Mouse (Mus musculus) stomach, embryonic 15.5 days (tissue): ENCODE results near the gene Tbc1d9b. TPM values are rescaled to one million over a fixed set of nuclear protein-coding genes. Genes with fewer than 3 reads are reported as not detected.

Experiments
- ATAC-seq: fragments of 200-750 bp; cut with Nextera tagmentation; 2 replicates; pipeline ENCODE4 v1.8.0; 2017; ENCODE audit warnings: low read depth, moderate number of reproducible peaks, moderate TSS enrichment; ENCODE audit not compliant: insufficient read depth, low FRiP score
- H3K27ac ChIP-seq: fragments of 300-500 bp; sonication (generic); 2 replicates; pipeline ENCODE4 v1.5.1; 2015; ENCODE audit warnings: mild to moderate bottlenecking, inconsistent platforms
- H3K27me3 ChIP-seq: fragments of 300-500 bp; sonication (generic); replicated peaks from 2 replicates; pipeline ENCODE4 v1.6.1; 2015; ENCODE audit warnings: inconsistent platforms
- H3K36me3 ChIP-seq: fragments of 300-500 bp; sonication (generic); 2 replicates; pipeline ENCODE4 v1.6.1; 2015; ENCODE audit warnings: inconsistent platforms
- H3K4me1 ChIP-seq: fragments of 300-500 bp; sonication (generic); 2 replicates; pipeline ENCODE4 v1.6.1; 2015; ENCODE audit warnings: inconsistent platforms
- H3K4me2 ChIP-seq: fragments of 300-500 bp; sonication (generic); 2 replicates; pipeline ENCODE4 v1.6.1; 2015; ENCODE audit warnings: mild to moderate bottlenecking, inconsistent platforms
- H3K4me3 ChIP-seq: fragments of 300-500 bp; sonication (generic); replicated peaks from 2 replicates; pipeline ENCODE4 v1.5.1; 2015; ENCODE audit warnings: inconsistent platforms
- H3K9ac ChIP-seq: fragments of 300-500 bp; sonication (generic); 2 replicates; pipeline ENCODE4 v1.6.1; 2015; ENCODE audit warnings: inconsistent platforms
- H3K9me3 ChIP-seq: fragments of 300-500 bp; sonication (generic); 2 replicates; pipeline ENCODE4 v1.6.1; 2016; ENCODE audit warnings: inconsistent platforms
- WGBS: fragments of 180-500 bp; shearing (Covaris S2); methylation state at CpG from one replicate; pipeline ENCODE4 v1.1.7; 2015; 5-methylcytosine and 5-hydroxymethylcytosine counted together
- polyA plus RNA-seq: library from polyadenylated mRNA; unstranded; fragments of >200 nt; fragmentation: Nextera tagmentation; extraction: Ambion mirVana; gene quantifications from 2 replicates; pipeline ENCODE4 v1.2.1, GENCODE M21; 2015

Gene Tbc1d9b
- polyA plus RNA-seq, 1 experiment from 2014 or later: 33.4 TPM

GRCm38 (mm10) chr11:50145529-50145928 lies 14.3 kb downstream of the Tbc1d9b start:
- Histone ChIP-seq H3K4me3 (no peak overlapping the region), H3K9ac (no peak overlapping the region), H3K4me2 (no peak overlapping the region), H3K9me3 (no peaks in the 10 kb centered on the region), H3K27ac (no peak overlapping the region), H3K4me1 (no peaks in the 10 kb centered on the region), H3K27me3 (no peaks in the 10 kb centered on the region), H3K36me3 (peaks cover 59% of the 10 kb centered on the region)
- WGBS: 90% methylated on average over 3 of the region's 3 CpGs
- no peak for ATAC-seq

GRCm38 (mm10) chr11:50146121-50146520 lies 14.9 kb downstream of the Tbc1d9b start:
- Histone ChIP-seq H3K4me2 (no peak overlapping the region), H3K27ac (no peak overlapping the region), H3K4me1 (no peaks in the 10 kb centered on the region), H3K4me3 (no peak overlapping the region), H3K9me3 (no peaks in the 10 kb centered on the region), H3K27me3 (no peaks in the 10 kb centered on the region), H3K9ac (no peak overlapping the region), H3K36me3 (peaks cover 56% of the 10 kb centered on the region)
- WGBS: 94% methylated on average over 13 of the region's 13 CpGs
- no peak for ATAC-seq

DNA sequence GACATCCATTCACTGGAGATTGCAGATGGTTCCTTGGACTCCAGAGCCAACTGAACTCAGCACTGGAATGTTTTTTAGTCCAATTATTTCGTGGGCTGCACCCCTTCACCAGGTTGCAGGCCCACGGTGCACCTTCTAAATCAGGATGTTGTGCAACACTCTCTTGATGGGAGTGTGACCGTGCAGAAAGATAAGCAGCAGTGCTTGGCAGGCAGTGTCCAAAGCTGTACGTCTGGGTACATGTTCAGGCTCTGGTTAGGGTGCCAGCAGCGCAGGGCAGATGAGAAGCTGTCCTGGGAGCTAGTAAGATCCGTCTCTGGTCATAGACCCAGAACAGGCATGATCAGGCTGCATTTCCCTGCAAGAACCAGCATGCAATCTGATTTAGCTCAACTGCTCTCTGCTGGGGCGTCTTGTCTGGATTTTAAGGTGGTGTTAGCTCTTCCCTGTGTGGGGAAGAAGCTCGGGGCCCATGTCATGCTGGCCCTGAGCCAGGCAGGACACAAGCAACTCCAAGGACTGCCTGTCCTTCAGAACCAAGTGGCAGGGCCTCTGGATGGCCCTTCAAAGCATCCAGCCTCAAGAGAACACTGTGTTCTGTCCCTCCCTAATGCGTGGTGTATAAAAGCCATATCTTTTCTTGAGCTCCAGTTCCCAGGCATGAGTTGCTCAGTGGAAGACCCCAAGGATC lies 16.2 kb downstream of the Tbc1d9b start:
- no peak overlapping the region for H3K4me3 ChIP-seq
- H3K27me3 ChIP-seq: no peaks in the 10 kb centered on the region
- 82% methylated on average over 9 of the region's 9 CpGs for WGBS
- ATAC-seq: no peak
- no peak overlapping the region for H3K27ac ChIP-seq
- no peak overlapping the region for H3K4me2 ChIP-seq
- H3K36me3 ChIP-seq: peaks cover 59% of the 10 kb centered on the region
- no peaks in the 10 kb centered on the region for H3K9me3 ChIP-seq
- H3K4me1 ChIP-seq: no peaks in the 10 kb centered on the region
- H3K9ac ChIP-seq: no peak overlapping the region

GRCm38 (mm10) chr11:50147958-50148476 lies 16.8 kb downstream of the Tbc1d9b start:
- H3K4me1 ChIP-seq: no peaks in the 10 kb centered on the region
- WGBS: 92% methylated on average over 11 of the region's 11 CpGs
- H3K27me3 ChIP-seq: no peaks in the 10 kb centered on the region
- H3K27ac ChIP-seq: no peak overlapping the region
- H3K4me3 ChIP-seq: no peak overlapping the region
- peaks cover 62% of the 10 kb centered on the region for H3K36me3 ChIP-seq
- no peaks in the 10 kb centered on the region for H3K9me3 ChIP-seq
- H3K9ac ChIP-seq: no peak overlapping the region
- no peak for ATAC-seq
- no peak overlapping the region for H3K4me2 ChIP-seq

GRCm38 (mm10) chr11:50149200-50149599 lies 18.0 kb downstream of the Tbc1d9b start:
- Histone ChIP-seq H3K4me1 (no peaks in the 10 kb centered on the region), H3K9ac (no peak overlapping the region), H3K27me3 (no peaks in the 10 kb centered on the region), H3K36me3 (peaks cover 67% of the 10 kb centered on the region), H3K4me3 (no peak overlapping the region), H3K4me2 (no peak overlapping the region), H3K9me3 (no peaks in the 10 kb centered on the region), H3K27ac (no peak overlapping the region)
- ATAC-seq: no peak
- WGBS: 80% methylated on average over 7 of the region's 7 CpGs

DNA sequence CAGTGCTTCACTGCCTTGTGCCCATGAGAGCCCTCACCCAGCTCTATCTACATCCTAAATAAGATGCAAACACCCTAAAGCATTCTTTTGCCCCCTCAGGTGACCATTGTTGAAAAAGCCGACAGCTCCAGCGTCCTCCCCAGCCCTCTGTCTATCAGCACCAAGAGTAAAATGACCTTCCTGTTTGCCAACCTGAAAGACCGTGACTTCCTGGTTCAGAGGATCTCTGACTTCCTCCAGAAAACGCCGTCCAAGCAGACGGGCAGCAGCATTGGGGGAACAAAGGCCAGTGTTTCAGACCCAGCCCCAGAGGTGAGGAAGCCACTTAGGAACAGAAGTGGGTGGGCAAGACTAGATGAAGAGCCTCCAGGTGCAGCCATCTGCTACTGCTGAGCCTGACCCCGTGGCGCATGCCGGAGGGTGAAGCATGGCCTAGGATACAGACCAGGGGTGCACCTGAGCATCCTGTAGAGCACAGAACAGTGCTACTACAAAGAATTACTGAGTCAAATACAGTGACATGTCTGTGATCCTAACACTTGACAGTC lies 18.5 kb downstream of the Tbc1d9b start:
- Histone ChIP-seq H3K27me3 (no peaks in the 10 kb centered on the region), H3K4me3 (no peak overlapping the region), H3K4me2 (no peak overlapping the region), H3K9me3 (no peaks in the 10 kb centered on the region), H3K4me1 (no peaks in the 10 kb centered on the region), H3K27ac (no peak overlapping the region), H3K9ac (no peak overlapping the region), H3K36me3 (peaks cover 71% of the 10 kb centered on the region)
- ATAC-seq: no peak
- 85% methylated on average over 9 of the region's 9 CpGs for WGBS

DNA sequence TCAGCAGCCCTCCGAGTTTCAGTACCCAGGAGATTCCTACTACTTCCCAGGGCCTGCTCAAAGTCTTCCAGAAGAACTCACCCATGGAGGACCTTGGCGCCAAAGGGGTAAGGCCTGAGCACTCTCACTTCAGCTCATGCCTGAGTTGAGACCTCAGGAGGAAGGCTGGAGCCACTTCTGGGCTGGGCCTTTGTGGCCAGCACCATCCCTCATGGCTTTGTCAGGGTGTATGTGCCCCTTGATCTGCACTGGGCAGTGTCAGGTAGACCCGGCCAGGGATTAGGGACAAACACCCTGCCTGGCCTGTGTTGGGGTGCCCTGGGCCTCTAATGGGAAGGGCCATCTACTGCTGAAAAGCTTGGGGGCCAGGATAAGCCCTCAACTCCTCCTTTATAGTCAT lies 20.2 kb downstream of the Tbc1d9b start:
- Histone ChIP-seq H3K9me3 (no peaks in the 10 kb centered on the region), H3K9ac (no peak overlapping the region), H3K27ac (no peak overlapping the region), H3K27me3 (no peaks in the 10 kb centered on the region), H3K4me2 (no peak overlapping the region), H3K4me1 (no peaks in the 10 kb centered on the region), H3K36me3 (peaks cover 69% of the 10 kb centered on the region), H3K4me3 (no peak overlapping the region)
- WGBS: 84% methylated on average over 3 of the region's 3 CpGs
- ATAC-seq: no peak

- H3K4me3 ChIP-seq: no peak overlapping the region
- H3K36me3 ChIP-seq: peaks cover 71% of the 10 kb centered on the region
- H3K27me3 ChIP-seq: no peaks in the 10 kb centered on the region
- 71% methylated on average over 9 of the region's 9 CpGs for WGBS
- H3K9me3 ChIP-seq: no peaks in the 10 kb centered on the region
- ATAC-seq: no peak
- H3K9ac ChIP-seq: no peak overlapping the region
- H3K4me2 ChIP-seq: no peak overlapping the region
- no peak overlapping the region for H3K27ac ChIP-seq
- H3K4me1 ChIP-seq: no peaks in the 10 kb centered on the region
These were observed 23.0 kb downstream of the Tbc1d9b start for GRCm38 (mm10) chr11:50154166-50154565.

- no peak for ATAC-seq
- Histone ChIP-seq H3K27me3 (no peaks in the 10 kb centered on the region), H3K36me3 (peaks cover 67% of the 10 kb centered on the region), H3K4me2 (no peak overlapping the region), H3K9ac (no peak overlapping the region), H3K4me1 (no peaks in the 10 kb centered on the region), H3K4me3 (no peak overlapping the region), H3K27ac (no peak overlapping the region), H3K9me3 (no peaks in the 10 kb centered on the region)
- 82% methylated on average over 12 of the region's 12 CpGs for WGBS
These were observed 23.8 kb downstream of the Tbc1d9b start for GRCm38 (mm10) chr11:50154777-50155520.

- 84% methylated on average over 2 of the region's 2 CpGs for WGBS
- no peak overlapping the region for H3K27ac ChIP-seq
- no peaks in the 10 kb centered on the region for H3K9me3 ChIP-seq
- no peak for ATAC-seq
- no peak overlapping the region for H3K4me3 ChIP-seq
- no peaks in the 10 kb centered on the region for H3K4me1 ChIP-seq
- H3K27me3 ChIP-seq: no peaks in the 10 kb centered on the region
- no peak overlapping the region for H3K4me2 ChIP-seq
- H3K36me3 ChIP-seq: peaks cover 66% of the 10 kb centered on the region
- no peak overlapping the region for H3K9ac ChIP-seq
These were observed 24.6 kb downstream of the Tbc1d9b start for GRCm38 (mm10) chr11:50155785-50156184.

DNA sequence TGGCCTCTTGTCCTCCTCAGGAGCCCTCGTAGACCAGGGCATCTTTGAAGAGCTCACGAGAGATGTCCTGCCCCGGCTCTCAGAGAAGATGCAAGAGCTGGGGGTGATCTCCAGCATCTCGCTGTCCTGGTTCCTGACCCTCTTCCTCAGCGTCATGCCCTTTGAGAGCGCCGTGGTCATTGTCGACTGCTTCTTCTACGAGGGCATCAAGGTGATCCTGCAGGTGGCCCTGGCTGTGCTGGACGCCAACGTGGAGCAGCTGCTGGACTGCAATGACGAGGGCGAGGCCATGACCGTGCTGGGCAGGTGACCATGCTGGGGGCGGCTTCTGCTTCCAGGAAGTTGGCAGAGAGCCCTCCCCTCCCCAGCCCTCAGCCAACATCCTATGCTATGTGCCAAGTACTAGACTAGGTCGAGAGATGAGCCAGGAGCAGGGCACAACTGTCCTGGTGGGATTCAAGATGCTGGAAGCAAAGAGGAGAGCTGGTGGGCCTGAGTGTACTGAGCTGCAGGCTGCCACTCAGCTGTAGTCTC lies 25.6 kb downstream of the Tbc1d9b start:
- H3K9ac ChIP-seq: no peak overlapping the region
- H3K27ac ChIP-seq: no peak overlapping the region
- no peak for ATAC-seq
- no peaks in the 10 kb centered on the region for H3K9me3 ChIP-seq
- H3K4me2 ChIP-seq: no peak overlapping the region
- 93% methylated on average over 16 of the region's 16 CpGs for WGBS
- no peaks in the 10 kb centered on the region for H3K4me1 ChIP-seq
- no peaks in the 10 kb centered on the region for H3K27me3 ChIP-seq
- H3K4me3 ChIP-seq: no peak overlapping the region
- peaks cover 57% of the 10 kb centered on the region for H3K36me3 ChIP-seq

DNA sequence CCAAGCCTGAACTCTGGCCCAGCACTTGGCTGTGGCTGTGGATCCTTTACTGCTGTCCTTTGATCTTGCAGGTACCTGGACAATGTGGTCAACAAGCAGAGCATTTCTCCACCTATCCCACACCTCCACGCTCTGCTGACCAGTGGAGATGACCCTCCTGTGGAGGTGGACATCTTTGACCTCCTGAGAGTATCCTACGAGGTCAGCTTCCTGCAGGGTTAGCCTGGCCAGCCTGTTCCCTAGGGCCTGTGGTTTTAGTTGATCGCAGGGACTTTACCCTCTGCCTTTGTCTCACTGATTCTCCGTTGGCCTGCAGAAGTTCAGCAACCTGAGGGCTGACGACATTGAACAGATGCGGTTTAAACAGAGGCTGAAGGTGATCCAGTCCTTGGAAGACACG lies 27.1 kb downstream of the Tbc1d9b start:
- WGBS: 86% methylated on average over 7 of the region's 7 CpGs
- no peaks in the 10 kb centered on the region for H3K27me3 ChIP-seq
- no peak for ATAC-seq
- no peak overlapping the region for H3K4me2 ChIP-seq
- no peak overlapping the region for H3K4me3 ChIP-seq
- H3K9me3 ChIP-seq: no peaks in the 10 kb centered on the region
- H3K4me1 ChIP-seq: no peaks in the 10 kb centered on the region
- H3K9ac ChIP-seq: no peak overlapping the region
- H3K36me3 ChIP-seq: peaks cover 44% of the 10 kb centered on the region
- no peak overlapping the region for H3K27ac ChIP-seq
